Mouse (Mus musculus) MEL-GATA-1-ER (cell line): Measurements from ENCODE around the gene Xntrpc.
"Not testable (repeated sequence)": the region's sequence is repeated elsewhere in the genome, so short reads cannot be mapped to it uniquely, and the experiment has no call there.

Experiments used
- DNase-seq: peaks from one replicate; pipeline ENCODE4 v3.0.0-alpha.2; 2012; ENCODE audit warnings: low read depth; ENCODE audit errors: extremely low read depth

Gene Xntrpc

GRCm38 (mm10) chr7:102065046-102065891, at the start of gene Xntrpc, which contains the start of the genes Rnf121 and Xndc1:
TSS of gene Xntrpc (plus strand) at chr7:102065713.
TSS of gene Rnf121 (minus strand) at chr7:102065469.
TSS of gene Xndc1 (plus strand) at chr7:102065511.
- DNase-seq = peak; percentile 88

DNA sequence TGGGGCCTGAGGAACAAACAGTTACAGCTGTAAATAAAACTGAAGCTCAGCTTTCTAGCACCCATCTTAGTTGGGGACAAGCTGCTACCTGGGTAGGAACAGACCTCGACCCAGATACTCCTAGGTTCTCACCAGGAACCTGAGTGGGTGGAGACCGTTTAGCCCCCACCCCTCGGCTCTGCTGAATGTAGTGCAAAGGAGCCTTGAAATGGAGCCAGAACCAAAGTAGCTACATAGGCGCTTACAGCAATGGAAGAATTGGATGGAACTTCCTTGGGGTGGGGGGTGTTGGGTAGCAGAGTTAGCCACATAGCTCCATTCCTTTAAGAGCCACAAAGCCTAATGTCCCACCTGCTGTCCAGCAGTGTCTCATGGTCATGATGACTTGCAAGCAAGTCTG, 48.6 kb upstream of the Xntrpc start:
- DNase-seq = no peak

GRCm38 (mm10) chr7:102017452-102017851, 48.1 kb upstream of the Xntrpc start:
- DNase-seq = no peak

- DNase-seq = no peak
Measured at GRCm38 (mm10) chr7:102018034-102018433, 47.5 kb upstream of the Xntrpc start.

DNA sequence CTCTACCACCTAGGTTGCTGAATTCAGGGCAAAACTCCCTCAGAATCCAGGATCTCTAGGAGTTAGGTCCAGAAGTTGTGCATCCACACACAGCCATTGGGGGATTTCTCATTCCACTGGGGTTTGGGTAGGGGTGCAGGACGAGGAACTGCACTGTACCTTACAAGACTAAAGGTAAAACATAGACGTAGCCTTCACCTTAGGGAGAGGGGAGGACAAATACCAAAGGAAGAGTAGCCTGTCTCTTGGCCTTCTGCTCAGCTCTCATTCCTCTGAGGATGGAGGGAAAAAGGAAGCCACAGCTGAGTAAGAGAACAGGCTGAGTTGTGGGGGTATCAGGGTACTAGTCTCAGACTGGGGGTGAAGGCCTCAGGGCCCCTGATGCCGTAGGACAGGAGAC, 46.9 kb upstream of the Xntrpc start, which contains the start of gene Il18bp:
TSS of gene Il18bp (minus strand) at position 101 of the 400 bp plus-strand sequence.
- no peak for DNase-seq

DNA sequence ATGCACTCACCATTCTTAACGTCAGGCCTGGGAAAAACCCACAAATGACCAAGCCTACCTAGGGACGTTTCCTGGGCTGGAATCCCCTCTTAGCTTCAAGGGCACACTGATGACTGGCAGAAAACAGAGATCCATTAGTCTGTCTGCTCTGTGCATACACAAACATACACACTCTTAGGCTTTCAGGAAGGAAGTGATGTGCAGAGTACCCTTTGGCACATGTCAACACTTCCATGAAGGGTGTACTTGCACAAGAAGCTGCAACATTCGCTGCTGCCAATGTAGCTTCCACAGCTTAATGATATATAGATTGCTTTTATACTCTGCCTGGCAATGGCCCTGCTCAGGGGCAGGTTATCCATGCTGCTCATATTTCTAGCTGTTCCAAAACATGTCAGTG, 46.2 kb upstream of the Xntrpc start:
- DNase-seq = no peak

GRCm38 (mm10) chr7:102020934-102021333, 44.6 kb upstream of the Xntrpc start:
- DNase-seq = not testable (repeated sequence)

- no peak for DNase-seq
Measured at GRCm38 (mm10) chr7:102023821-102024220, 41.7 kb upstream of the Xntrpc start.

GRCm38 (mm10) chr7:102025187-102026119, 40.1 kb upstream of the Xntrpc start:
- DNase-seq = no peak

DNA sequence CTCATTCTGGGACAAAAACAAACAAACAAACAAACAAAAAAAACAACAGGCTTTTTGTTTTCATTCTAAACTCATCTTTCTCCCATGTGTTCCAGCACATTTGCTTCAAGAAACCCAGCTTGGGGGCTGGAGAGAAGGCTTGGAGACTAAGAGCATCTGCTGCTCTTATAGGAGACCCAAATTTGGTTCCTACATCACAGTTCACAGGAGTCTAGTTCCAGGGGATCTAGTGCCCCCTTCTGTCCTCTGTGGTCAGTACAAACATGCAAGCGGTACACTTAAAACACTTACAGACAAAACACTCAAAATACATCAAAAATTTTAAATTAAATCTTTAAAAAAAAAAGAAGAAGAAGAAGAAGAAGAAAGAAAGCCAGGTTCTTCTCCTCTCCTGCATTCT, 30.6 kb upstream of the Xntrpc start:
- DNase-seq = no peak

- no peak for DNase-seq
Measured at GRCm38 (mm10) chr7:102035534-102035933, 30.0 kb upstream of the Xntrpc start.

GRCm38 (mm10) chr7:102037318-102037717, 28.2 kb upstream of the Xntrpc start:
- no peak for DNase-seq

- DNase-seq = no peak
Measured at GRCm38 (mm10) chr7:102042314-102042713, 23.2 kb upstream of the Xntrpc start.

DNA sequence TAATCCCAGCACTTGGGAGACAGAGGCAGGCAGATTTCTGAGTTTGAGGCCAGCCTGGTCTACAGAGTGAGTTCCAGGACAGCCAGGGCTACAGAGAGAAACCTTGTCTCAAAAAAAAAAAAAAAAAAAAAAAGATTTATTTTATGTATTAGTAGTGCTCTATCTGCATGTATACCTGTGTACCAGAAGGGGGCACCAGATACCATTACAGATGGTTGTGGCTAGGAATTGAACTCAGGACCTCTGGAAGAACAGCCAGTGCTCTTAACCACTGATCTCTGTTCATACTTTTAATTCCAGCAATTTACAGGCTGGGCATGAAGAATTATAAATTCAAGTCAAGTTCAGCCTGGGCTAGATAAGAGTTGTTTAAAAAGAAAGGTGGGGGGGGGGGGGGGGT, 17.0 kb upstream of the Xntrpc start:
- DNase-seq = not testable (repeated sequence)

DNA sequence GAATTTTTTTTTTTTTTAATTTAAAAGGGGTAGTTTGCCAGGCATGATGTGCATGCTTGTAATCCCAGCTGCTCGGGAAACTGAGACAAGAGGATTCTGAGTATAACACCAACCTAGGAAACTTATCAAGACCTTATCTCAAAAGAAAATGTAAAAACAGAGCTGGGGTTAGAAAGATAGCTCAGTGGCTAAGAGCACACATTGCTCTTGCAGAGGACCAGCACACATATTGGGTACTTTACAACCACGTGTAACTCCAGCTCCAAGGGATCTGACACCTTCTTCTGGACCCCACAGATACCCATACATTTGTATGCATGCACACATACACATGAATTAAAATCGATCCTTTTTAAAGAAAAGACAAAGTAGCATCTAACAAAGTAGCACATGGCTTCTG, 4.2 kb upstream of the Xntrpc start:
- DNase-seq = no peak

GRCm38 (mm10) chr7:102062203-102062602, 3.3 kb upstream of the Xntrpc start:
- no peak for DNase-seq

DNA sequence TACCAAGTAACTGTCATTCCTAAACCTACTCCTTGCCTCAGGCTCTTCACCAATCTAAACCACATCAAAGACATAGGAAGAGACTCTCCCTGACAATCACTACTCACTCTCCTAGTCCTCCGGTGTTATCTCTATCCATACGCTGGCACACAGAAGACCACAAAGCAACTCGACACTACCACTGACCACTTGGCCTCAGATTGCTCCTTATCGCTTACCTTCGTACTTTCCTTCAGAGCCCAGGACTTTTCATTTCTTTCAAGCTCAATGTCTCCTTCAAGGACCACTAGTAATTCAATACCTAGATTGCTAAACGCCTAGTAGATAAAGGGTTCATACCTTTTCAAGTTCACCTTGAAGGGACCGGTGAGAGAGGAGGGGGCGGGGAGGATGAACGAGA, 1.6 kb upstream of the Xntrpc start:
- no peak for DNase-seq

GRCm38 (mm10) chr7:102064655-102065045, 863 bp upstream of the Xntrpc start:
- no peak for DNase-seq

- no peak for DNase-seq
Measured at GRCm38 (mm10) chr7:102066363-102066762, 850 bp downstream of the Xntrpc start.

DNA sequence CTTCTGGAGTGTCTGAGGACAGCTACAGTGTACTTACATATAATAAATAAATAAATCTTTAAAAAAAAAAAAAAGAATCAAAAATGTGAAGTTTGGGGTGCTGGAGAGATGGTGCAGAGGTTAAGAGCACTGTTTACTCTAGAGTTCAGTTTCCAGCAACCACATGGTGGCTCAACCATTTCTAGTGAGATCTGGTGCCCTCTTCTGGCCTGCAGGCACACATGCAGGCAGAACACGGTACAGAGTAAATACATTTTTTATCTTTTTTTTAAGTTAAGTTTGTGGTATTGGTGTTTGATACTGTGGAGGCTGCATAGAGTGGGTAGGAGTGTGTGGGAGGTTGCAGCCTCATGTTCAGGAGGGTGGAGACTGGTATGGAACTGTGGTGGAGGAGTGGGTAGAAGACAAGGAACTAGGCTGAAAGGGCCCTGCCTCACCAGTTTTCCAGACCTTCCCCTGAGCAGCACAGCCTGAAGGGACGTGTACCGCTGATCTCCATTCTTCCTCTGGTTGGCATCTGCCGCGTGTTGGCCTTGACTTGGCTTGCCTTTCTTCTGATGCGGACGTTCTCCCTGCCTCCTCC, 11.3 kb downstream of the Xntrpc start:
- DNase-seq = no peak

DNA sequence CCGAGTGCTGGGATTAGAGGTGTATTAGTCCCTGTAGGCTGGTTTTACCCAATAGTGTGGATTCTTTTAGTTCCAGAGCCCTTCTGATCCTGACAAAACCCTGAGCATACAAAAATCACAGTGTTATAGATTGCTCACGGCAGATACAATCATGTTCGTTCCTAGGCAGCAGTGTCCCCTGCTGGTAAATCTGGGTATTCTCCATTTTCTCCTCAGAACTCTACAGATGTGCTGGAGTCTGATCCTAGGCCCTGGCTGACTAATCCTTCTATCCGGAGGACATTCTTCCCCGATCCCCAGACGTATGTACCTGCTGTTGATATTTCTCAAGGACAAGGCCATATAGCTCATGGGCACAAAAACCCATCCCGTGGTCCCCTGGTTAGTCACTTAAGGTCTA, 13.0 kb downstream of the Xntrpc start:
- no peak for DNase-seq

DNA sequence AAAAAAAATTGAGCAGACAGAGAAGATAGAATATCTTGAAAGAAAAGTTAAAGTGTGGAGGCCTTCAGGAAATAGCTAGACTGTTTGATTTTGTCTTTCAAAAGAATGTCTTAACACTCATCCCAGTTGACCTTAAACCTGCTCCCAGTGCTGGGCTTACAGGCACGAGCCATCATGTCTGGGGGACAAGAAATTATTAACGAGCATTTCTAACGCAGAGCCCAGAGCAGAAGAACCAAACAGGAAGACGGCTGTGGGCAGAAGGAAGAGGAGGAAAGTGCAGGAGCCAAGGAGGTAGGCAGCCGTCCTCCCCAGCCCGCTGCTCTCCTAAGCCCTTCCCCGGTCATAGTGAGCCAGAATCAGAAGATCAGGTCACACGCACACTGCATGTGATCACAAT, 14.8 kb downstream of the Xntrpc start:
- no peak for DNase-seq
